Mouse (Mus musculus) cerebellum, postnatal 4 days (tissue): ENCODE results near the gene Hormad1.
"Not testable (repeated sequence)": the region's sequence is repeated elsewhere in the genome, so short reads cannot be mapped to it uniquely, and the experiment has no call there.

Experiments
- DNase-seq, 2 experiments: peaks; one replicate each; pipeline ENCODE4 v3.0.0; 2022; ENCODE audit warnings: low spot score in 2 of 2, mixed read lengths in 1 of 2

The Hormad1 gene

DNA sequence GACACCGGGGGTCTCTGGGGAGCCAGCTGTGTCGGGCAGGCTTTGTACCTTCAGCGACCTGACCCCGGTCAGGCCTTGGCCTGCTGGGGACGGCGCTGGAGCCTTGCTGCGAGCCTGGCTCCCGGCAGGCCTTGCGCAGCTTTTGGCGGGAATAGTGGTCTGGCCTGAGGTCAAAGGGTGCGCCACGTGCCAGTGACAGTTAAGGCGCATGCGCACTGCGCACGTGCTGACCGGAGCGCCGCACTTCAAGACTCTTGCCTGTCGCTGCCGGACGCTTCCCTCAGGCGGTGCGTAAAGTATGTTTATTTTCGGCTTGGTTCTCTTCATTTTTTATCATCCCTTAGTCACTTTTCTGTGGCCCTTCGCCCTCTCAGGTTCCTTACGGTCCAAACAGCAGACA is at the start of gene Hormad1:
Gene Hormad1 (plus strand): TSS at position 241 of the 400 bp plus-strand sequence.
- DNase-seq, result no peak

DNA sequence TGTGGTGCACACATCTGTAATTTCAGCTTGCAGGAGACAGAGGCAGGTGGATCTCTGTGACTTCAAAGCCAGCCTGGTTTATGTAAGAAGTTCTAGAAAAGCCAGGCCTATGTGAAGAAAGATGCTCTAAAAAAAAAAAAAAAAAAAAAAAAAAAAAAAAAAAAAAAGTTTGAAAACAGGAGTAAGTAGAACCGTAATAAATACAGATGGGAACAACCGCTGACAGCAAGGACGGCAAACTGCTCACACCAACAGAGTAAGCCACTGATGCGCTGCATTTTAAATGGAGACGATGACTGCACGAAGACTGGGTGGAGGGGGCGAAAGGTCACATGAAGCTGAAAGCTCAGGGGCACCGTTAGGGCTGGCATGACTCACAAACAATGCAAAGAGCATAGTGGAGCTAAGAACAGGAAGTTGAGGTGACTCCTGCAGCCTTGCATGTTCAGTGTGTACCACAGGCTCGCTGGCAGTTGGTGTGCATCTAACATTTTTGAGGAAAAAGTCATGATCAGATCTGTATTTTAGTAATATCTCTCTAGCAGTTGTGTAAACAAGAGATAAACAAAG is 47.8 kb upstream of the Hormad1 start:
- DNase-seq, result no peak

DNA sequence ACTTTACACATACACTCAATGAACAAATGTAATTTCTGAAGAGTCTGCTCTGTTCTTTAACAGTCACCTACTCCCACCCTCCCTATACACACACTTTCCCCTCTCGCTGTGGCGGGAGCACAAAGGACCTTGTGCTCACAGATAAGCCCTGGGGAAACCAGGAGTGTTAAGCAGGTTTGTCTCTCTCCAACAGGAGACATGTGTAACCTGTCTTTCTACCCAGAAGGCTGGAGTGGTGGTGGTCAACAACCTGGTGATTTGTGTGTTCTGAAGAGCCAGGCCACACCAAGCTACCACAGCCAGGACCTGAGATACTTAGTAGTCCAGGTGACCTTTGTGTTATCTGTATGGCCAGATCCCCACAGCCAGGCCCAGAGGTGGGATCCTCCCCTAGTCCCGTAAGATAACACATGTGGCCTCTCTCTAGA is 42.8 kb upstream of the Hormad1 start:
- no peak for DNase-seq

DNA sequence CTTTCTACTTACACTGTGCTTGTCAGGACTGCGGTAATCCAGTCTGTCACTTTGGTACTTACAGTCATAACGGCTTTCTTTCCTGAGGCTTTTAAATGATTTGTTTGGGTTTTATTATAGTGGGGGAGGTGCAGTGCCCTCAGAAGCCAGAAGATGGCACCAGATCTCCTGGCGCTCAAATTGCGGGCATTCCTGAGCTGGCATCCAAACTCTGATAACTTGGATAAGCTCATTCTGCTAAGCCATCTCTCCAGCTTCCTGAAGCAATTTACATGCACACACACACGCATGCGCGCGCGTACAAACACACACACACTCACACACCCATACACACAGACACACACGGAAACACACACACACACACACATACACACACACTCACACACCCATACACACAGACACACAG is 42.0 kb upstream of the Hormad1 start:
- peak; percentile 52 to 67 for DNase-seq

DNA sequence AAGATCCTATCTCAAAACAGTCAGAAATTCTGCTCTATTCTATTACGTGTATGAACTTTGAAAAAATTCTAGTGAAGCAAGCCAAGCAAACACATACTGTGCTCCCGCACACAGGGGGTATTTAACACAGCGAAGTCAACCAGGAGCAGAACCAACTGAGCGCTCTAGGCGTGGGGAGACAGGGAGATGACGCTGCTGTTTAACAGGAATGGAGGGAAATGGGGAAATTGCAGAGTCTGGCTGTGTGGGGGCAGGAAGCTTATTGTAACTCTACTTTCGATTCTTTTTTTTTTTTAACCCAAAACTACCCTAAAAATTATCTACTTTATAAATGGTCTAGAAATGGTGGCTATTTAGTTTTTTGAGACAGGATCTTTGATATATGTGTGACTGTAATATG is 40.6 kb upstream of the Hormad1 start:
- DNase-seq, result no peak

DNA sequence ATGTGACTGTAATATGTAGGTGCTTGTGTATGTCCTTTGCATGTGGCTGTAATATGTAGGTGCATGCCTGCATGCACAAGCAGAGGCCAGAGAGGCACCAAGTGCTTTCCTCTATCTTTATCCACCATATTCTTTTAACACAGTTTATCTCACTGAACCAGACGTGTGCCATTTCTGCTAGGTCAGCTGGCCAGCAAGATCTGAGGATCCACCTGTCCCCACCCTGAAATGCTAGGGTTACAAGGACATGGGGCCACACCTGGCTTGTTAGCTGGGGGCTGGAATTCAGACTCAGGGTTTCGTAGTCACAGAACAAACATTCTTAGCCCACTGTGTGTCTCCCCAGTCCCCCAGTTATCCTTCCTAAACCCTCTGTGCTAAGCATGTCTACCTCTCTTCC is 40.2 kb upstream of the Hormad1 start:
- DNase-seq, result no peak

DNA sequence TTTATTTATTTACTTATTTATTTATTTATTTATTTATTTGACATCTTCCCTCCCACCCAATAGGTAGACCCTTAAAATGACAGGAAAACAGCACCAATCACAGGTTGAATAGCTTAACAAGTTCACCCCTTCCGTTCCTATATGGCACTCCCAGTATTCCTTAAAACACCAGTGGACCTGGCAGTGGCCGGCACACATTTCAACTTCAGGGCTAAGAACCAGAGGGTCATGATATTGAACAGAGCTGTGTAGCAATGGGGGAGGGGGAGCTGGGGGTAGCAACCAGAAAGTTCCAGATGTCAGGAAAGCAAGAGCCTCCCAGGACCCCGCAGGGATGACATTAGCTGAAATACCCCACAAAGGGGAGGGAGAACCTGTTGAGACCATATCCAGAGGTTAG is 39.4 kb upstream of the Hormad1 start:
- DNase-seq, result no peak

DNA sequence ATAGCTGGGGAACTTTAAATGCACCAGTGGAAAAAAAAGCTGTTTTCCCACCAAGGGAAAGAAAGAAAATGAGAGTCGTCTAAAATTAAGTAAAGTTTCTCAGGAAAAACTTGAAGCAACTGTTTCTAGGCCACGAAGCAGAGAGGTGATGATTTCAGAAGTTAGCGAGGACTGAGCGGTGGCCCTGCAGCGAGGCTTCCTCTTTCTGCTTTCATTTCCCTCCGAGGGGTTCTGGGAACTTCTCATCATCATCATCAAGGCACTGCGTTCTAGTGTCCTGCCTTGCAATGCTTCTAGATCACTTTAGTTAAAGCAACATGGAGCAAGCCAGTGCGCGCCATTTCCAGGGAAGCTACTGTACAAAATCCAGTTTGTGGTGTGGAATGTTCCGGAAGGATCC is 38.3 kb upstream of the Hormad1 start:
- DNase-seq, result no peak

DNA sequence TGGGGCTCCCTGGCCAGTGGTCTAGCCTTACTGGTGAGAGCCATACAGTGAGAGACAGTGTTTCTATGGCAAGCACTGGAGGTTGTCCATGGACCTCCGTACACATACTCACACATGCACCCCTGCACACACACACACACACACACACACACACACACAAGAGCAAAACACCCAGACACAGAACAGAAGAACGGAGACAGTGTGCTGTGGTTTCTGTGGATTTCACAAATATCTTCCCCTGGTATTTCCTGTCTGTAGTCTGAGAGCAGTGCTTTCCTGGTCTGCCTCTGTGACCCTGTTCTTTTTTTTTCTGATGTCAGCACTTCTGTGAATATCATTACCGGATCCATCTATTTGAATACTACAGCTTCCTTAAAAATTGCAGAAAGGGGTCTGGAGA is 35.8 kb upstream of the Hormad1 start:
- no peak for DNase-seq

DNA sequence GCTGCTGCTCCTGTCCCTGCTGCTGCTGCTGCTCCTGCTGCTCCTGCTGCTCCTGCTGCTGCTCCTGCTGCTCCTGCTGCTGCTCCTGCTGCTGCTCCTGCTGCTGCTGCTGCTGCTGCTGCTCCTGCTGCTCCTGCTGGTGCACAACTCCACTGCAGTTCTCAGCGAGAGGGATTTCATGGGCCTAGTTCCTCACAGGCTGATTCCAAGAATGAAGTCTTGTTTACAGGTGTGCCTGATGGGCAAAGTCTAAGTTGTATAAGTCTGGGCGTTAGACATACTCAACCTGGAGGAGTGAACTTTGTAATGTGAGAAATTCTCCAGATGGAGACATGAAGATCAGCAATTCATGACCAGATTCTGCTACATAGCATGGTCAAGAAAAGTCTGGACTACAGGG is 34.8 kb upstream of the Hormad1 start:
- DNase-seq, result no peak

DNA sequence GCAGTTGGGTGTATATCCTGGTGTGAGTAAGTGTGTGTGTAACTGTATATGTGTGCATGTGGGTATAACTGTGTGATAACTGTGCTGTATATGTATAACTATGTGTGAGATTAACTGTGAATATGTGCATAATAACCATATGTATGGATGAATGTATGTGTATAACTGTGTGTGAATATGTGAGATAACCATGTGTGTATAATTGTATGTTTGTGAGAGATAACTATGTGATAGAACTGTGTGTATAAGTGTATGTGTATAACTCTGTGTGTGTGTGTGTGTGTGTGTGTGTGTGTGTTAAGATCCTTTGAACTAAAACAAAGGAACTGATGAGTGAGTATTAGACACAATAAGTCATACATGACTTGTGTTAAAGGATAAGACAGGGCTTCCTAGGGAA is 33.4 kb upstream of the Hormad1 start:
- no peak for DNase-seq

DNA sequence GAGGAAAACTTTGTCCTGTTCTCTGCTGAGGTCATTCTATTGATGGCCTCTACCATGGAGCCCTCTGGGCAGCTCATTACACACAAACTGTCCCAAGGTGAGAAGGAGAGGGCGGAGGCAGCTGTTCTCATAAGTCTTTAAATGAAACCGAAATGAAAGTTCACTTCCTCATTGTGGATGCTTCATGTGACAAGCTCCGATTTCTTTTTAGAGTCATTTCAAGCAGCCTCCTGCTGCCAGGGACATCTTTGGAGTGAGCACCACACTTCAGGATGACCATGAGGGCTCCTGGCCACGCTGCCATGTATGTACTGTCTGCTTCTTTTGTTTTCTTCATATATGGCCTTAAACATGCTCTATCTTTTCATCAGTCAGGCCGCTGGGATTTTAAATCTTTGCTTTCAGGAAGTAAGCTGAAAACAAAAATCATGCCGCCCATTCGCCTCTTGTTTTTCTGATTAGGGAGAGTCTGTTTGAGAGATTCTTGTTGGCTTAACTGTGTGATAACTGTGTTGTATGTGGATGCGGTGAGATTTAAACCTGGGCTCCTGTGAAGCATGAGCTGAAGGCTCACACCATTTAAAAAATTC is 32.8 kb upstream of the Hormad1 start, which contains the start of gene Ctss:
Gene Ctss (plus strand): TSS at position 165 of the 590 bp plus-strand sequence.
- no peak for DNase-seq

DNA sequence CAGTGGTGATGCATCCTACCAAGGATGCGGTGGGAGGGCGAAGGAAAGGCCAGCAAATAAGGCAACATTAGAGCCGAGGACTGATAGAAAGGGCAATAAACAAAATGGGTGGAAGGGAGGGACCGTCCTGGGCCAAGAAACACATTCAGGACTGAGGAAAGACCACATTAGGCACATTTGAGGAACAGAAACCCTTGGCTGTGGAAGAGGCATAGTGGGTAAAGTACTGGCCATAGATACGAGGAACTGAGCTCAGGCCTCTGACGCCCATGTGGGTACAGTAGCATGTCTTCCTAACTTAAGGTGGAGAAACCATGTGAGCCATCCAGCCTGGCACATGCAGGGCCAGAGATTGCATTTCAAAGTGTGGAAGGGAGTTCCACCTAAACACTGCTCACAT is 29.7 kb upstream of the Hormad1 start:
- no peak for DNase-seq

DNA sequence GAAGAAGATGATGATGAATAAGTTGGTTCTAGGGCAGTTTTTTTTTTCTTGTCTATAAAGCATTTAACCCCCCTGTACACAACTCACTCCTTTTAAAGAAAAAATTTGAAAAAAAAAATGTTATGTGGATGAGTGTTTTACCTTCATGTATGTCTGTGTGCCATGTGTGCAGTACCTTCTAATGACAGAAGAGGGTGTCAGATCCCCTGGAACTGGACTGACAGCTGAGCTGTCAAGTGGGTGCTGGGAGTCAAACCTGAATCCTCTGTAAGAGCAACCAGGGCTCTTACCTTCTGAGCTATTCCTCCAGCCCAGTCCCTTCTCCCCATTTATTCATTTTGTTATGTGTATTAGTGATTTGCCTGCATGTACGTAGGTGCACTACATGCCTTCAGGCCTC is 28.5 kb upstream of the Hormad1 start:
- DNase-seq, result no peak

DNA sequence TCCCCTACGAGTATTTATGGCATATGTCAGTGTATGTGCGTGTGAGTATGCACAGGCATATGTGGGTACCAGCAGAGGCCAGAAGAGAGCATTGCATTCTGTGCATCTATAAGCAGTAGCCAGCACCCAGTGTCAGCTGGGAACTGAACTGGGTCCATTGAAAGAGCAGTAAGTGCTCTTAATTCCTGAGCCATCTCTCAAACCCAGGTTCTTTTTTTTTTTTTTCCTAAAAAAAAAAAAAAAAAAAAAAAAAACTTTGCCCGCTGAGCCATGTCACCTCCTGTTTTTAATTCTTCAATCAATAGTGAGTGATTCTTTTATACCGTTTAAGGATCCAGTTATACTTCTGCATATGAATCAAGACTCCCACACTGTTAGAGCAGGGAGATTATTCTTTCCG is 26.1 kb upstream of the Hormad1 start:
- no peak for DNase-seq

DNA sequence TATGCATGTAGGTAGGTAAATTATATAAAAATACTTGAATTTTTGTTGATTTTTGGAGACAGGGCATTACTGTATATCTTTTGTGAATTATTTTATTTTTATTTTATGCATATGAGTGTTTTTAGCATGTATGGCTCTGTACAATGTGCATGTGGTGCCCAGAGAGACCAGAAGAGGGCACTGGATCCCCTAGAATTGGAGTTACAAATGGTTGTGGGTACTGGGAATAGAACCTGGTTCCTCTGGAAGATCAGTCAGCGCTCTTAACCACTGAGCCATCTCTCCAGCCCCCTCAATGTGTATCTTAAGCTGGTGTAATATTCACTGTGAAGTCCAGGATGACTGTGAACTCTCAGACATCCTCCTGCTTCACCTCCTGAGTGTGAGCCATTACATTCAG is 24.6 kb upstream of the Hormad1 start:
- DNase-seq, result no peak

DNA sequence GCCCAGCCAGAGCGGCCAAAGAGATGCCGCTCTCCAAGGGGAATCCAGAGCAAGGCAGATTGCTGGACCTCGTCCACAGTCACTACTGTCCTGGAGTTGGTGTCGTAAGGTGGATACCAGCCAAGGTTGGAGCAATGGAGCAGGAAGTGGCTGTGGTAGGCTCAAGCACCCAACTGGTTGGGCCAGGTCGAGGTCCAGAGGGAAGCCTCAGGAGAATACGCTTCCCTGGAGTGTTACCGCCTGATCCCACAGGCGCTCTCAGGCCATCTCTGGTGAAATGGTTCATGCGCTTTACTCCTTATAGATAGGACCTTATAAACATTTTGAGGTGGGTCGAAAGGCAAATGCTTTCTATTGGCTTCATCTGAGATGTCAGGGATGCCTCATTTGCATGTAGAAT is 20.5 kb upstream of the Hormad1 start:
- DNase-seq, result no peak

DNA sequence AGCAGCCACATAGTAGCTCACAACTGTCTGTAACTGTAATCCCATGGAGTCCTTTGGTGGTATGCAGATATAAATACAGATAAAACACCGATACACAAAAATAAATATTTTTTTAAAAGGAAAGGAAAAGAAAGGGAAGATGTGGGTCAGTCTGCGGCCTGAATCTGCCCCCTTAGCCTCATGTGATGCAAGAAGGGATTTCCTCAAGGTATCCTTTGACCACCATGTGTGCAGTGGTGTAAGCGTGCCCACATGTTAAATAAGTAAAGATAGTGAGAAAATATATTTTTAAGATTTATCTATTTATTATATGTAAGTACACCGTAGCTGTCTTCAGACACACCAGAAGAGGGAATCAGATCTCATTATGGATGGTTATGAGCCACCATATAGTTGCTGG is 19.6 kb upstream of the Hormad1 start:
- DNase-seq, result no peak

DNA sequence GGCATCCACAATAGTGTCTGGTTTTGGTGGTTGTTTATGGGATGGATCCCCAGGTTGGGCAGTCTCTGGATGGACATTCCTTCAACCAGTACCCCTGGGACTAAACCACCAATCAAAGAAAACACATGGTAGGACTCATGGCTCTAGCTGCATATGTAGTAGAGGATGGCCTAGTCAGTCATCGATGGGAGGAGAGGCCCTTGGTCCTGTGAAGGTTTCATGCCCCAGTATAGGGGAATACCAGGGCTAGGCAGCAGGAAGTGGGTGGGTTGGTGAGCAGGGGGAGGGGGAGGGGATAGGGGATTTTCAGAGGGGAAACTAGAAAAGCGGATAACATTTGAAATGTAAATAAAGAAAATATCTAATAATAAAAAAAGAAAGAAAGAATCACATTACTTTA is 18.3 kb upstream of the Hormad1 start:
- not testable (repeated sequence) for DNase-seq

DNA sequence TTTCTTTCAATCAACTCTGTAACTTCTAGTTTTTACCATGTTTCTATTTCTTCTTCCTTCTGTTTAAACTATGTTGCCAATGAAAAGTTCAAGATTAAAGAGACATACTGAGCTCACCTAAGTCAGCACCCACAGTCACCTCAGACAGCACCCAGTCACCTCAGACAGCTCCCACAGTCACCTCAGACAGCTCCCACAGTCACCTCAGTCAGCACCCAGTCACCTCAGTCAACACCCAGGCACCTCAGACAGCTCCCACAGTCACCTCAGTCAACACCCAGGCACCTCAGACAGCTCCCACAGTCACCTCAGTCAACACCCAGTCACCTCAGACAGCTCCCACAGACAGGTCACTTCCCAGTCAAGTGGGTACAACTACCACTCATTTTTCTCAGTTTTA is 17.3 kb upstream of the Hormad1 start:
- no peak for DNase-seq

DNA sequence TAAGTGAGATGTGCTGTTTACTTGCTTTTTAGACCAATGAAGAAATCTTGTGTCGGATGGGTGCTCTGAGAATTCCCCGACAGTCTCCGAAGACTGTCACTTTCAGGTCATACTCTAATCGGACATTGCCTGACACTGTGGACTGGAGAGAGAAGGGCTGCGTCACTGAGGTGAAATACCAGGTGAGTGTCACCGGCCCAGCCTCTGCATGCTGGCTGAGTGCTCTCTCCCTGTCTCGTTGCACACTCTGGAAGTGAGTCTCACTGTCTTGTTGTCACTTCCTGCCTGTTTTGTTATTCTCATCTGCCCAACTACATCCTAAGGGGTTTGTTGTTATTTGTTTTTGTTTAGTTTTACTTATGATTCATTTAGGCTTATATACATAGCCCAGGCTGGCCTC is 16.5 kb upstream of the Hormad1 start:
- no peak for DNase-seq

DNA sequence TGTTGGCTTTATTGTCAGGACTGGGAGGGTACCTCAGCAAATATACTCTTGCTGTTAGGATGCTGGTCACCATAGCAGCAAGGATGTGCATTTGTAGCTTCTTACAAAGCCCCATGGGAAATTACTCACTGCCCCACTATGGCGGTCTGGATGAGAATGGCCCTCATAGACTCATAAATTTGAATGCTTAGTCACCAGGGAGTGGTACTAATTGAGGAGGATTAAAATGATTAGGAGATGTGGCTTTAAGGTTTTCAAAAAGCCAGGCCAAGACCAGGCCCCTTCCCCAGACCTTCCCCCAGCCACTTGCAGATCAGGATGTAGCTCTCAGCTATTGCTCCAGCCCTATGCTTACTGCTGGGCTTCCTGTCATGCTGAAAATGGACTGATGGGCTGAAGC is 9.3 kb upstream of the Hormad1 start:
- no peak for DNase-seq

DNA sequence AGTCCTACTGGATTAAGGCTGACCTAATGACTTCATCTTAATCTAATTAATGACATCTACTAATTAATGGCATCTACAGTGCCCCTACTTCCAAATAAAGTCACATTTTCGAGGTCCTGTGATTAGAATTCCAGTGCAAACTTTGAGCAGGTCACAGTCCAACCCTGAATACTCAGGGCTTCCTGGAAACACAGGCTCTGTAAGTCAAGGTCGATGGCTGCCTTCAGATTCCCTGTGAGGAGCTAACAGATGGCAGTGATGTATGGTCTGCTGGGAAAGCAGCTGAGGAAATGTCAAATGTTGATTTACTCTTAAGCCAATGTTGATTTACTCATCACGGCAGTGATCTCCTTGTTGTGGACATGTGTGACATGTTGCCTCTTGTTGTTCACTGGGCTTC is 5.5 kb upstream of the Hormad1 start:
- DNase-seq, result no peak

DNA sequence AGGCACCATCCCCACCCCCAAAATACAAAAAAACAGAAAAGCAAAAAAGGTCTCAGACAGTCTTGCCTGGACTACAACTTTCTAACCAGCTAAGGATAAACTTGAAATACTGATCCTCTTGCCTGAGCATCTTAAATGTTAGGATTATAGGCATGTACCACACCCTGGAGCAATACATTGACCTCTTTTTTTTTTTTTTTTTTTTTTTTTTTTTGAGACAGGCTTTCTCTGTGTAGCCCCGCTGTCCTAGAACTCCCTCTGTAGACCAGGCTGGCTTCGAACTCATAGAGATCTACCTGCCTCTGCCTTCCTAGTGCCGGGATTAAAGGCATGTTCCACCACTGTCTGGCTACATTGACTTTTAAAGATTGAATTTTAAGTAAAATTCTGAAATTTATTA is 1.3 kb downstream of the Hormad1 start:
- DNase-seq, result no peak
